Mouse (Mus musculus) CH12F3 (cell line): ENCODE data around the gene Gm10352.
"Not testable (repeated sequence)": the region's sequence is repeated elsewhere in the genome, so short reads cannot be mapped to it uniquely, and the experiment has no call there.

ENCODE experiments used
- in situ Hi-C: fragments of 300-500 bp; cut with MboI; formaldehyde crosslinking; loops from 2 replicates; pipeline ENCODE4 v1.14.3; 2020; ENCODE audit warnings: low sequenced_read_pairs

Gene Gm10352

GRCm38 (mm10) chrY:2900689-2901088, at the start of gene Gm10352:
Gm10352 (plus strand) TSS chrY:2900989.
- in situ Hi-C loops = not testable (repeated sequence)

GRCm38 (mm10) chrY:2932282-2932681, 31.5 kb downstream of the Gm10352 start, which contains the start of gene Gm29289:
Gm29289 (plus strand) TSS chrY:2932582.
- in situ Hi-C loops = not testable (repeated sequence)
